Mouse (Mus musculus): ENCODE measurements around the gene Gm340. TPM values are rescaled to one million over a fixed set of nuclear protein-coding genes. Genes with fewer than 3 reads are reported as not detected.

Gm340 gene
- total RNA-seq (2022), result 1 to 10 TPM; 5.1 to 8.9 (median 6.0) TPM

DNA sequence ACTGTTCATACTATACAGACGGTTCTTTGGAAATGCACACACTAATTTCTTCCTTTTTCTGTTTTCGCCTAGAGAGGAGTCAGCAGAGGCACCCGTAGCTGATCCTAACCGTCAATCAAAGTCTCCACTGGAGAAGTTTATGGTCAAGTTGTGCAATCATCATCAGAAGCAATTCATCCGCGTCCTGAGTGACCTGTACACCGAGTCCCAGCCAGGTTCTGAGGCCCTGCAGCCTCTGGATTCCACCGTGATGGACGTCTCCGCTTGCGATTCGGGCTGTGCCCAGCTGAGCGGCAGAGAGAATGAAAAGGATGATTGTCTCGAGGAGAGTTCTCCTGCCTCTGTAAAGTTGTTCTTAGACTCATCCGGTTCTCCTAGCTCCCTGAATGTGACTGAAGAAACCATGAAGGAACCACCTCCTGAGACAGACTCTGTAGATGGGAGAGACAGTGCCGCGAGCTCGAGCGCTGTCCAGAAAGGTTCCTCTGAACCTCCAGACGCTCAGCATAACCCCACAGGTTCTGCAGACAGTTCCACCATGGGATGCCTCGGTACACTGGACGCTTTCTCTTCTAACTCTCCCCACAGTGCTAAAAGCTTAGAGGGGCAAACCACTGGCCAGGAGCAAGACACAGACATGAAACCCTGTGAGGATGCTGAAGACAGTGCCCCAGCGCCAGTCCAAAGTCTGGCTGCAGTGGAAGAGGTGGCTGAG lies at the start of gene Gm340:
Gene Gm340, plus strand, starts transcription at position 665 of the 715 bp plus-strand sequence.
- DNase-seq (ENCODE audit: low spot score in 2 of 2), result no peak

DNA sequence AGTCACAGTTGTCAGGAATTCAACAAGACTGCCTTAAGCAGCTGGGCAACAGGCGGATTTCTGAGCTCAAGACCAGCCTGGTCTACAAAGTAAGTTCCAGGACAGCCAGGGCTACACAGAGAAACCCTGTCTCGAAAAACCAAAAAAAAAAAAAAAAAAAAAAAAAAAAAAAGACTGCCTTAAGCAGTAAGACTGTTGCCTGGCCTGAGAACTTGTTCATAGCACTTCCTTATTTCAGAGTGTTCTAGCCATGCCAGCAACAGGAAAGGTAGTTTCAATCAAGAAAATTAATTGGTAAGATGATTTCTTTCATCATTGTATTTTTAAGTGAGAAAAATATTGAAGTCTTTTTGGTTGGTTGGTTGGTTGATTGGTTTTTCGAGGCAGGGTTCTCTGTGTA lies 48.1 kb upstream of the Gm340 start:
- DNase-seq (ENCODE audit: low spot score in 2 of 2), result no peak

DNA sequence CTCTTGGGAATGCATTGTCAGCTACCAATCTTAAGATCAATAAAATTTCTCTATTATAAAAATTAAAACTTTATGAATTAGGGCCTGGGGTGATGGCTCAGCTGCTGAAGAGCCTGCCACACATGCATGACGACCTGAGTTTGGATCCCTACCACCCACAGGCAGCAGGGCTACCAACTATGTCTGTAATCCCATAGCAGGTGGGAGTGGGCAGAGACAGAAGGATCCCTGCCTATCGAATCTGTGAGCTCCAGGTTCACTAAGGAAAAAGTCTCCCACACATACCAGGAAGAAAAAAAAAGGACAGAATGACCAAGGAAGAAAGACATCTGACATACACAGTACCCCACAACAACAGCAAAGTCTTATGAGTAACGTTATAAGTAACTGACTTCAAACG lies 25.2 kb upstream of the Gm340 start:
- no peak for DNase-seq (ENCODE audit: low spot score in 2 of 2)

DNA sequence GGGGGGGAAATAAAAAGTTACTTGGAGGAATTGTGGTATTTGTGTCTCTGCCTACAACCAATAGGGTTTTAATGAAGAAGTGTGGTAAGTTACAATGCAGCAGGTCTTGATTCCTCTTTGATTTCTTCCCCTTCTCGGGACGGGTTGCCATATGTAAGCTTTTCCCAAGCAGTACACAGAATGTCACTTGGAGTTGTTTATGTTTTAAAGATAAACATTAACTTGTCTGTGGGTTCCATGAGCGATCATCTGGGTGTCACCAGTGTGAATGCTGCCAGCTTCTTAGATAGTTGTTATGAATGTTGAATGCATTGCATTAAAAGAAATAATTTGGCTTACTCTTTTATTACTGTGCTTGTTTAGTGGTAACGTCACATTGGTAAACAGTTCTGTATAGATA lies 24.7 kb upstream of the Gm340 start:
- no peak for DNase-seq (ENCODE audit: low spot score in 2 of 2)

DNA sequence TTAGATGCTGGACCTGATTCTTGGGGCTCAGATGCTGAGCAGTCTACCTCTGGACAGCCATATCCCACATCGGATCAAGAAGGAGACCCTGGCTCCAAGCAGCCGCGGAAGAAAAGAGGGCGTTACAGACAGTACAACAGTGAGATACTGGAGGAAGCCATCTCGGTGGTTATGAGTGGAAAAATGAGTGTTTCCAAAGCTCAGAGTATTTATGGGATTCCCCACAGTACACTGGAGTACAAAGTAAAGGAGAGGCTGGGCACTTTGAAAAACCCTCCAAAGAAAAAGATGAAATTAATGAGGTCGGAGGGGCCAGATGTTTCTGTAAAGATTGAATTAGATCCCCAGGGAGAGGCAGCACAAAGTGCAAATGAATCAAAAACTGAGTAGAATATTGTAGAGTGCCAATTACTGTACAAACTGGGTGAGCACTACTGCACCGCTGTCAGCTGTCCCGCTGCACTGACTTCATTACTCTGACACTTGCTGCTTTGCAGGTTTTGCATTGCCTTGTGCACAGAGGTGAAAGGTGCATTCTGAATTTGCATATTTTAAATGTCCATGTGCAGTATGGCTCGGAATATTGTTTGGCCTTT lies 23.2 kb upstream of the Gm340 start:
- no peak for DNase-seq (ENCODE audit: low spot score in 2 of 2)

DNA sequence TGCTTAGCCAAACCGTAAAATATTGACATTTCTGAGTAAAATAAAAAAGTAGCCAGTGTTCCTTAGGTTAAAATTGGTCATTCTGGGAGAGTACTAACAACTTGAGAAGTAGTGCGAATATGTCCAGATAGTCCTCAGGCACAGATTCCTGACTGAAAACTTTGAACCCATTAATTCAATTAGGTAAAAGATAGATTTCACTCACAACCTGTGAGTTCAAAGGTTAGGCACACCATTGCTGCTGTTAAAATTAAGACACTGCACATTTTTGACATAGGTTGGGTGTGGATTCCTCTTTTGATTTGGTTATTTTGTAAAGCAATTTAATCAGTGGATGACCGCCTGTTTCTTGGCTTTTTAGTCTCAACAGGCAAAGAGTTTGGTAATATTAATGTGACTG lies 21.3 kb upstream of the Gm340 start:
- no peak for DNase-seq (ENCODE audit: low spot score in 2 of 2)

DNA sequence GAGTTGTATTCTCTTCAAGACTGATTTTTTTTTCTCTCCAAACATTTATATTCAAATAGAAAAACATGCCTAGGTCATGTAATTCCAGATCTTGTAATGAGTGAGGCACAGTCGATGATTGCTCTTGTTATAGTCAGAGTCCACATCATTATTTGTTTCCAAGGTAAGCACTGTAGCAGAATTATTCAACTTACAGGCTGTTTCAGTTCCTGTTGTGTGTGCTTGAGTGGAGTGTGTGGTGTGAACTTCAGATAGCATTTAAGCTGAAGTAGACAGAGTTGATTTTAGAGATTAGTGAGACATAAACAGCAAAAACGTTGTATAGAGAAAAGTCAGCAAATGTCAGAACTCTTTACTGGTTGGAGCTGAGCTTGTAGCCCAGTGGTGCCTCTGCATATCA lies 13.4 kb upstream of the Gm340 start:
- DNase-seq (ENCODE audit: low spot score in 2 of 2), result no peak

DNA sequence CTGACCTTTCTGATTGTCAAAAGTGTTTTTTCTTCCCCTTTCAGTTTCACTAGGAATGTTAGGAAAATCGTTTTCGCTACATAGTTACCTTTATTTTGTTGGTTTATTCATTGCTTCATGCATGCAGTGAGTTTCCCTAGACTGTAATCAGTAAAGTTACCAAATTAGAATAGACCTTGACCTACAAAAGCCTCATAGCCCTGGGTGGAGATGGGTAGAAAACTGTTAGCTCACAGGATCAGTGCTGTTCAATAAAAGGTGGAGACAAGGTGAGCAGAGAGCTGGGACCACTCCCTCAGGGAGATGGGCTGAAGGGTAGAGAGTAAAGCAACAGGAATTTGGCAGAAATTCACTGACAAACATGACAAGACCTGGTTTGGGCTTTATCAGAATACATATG lies 8.5 kb upstream of the Gm340 start:
- DNase-seq (ENCODE audit: low spot score in 2 of 2), result no peak

DNA sequence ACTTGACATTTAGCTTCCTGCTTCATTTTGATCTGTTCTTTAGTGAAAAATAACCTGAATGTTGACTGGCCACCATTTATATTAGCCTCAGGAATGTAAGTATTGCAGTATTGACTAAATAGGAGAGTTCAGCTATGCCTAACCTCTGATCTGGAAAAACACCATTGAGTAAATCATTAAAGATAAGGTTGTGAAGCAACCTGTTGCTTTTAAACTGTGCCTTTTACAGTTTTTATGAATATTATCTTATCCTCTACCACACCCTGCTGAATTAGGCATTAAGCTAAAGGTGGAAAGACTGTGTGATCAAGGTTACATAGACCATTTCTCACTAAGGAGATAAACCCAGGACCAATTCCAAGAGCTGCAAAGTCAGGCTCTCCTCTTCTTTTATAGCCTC lies 4.6 kb upstream of the Gm340 start:
- DNase-seq (ENCODE audit: low spot score in 2 of 2), result no peak

DNA sequence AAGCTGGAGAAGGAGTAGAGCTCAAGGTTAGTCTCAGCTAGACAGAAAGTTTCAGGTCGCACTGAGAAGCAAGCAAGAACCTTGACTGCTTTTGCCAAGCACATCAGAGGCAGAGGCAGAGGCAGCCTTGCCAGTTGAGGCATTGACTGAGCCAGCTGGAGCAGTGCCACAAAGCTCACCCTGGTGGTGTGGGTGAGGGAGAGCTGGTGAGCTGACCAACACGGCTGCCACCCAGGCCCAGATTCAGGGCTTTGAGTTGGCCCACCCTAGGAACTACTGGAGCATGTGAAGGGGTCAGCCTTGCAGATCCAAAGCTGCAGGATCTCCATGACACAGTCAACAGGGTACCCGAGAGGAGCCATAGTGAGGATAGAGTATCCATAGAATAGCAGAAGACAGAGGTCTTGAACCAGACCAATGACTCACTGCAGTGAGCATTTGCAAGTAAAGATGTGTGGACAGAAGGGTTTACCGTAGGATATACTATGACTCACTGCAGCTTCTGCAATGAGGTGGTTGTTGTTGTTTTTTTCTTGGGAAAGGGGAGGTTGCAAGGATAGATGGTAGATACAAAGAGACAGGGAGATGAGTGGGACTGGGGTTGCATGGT lies 2.8 kb upstream of the Gm340 start:
- no peak for DNase-seq (ENCODE audit: low spot score in 2 of 2)

DNA sequence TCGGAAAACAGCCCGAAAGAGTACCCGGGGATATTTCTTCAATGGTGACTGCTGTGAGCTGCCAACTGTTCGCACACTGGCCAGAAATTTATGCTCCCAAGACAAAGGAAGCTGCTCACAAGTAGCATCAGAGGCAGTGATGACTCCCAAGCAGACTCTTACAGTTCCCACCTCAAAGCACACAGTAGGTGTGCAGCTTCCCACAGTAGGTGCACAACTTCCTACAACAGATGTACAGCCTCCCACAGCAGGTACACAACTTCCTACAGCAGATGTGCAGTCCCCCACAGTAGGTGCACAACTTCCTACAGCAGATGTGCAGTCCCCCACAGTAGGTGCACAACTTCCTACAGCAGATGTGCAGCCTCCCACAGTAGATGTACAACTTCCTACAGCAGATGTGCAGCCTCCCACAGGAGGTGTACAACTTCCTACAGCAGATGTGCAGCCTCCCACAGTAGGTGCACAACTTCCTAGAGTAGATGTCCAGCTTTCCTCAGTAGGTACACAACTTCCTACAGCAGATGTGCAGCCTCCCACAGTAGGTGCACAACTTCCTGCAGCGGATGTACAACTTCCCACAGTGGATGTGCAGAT lies 846 bp downstream of the Gm340 start:
- DNase-seq (ENCODE audit: low spot score in 2 of 2), result no peak

DNA sequence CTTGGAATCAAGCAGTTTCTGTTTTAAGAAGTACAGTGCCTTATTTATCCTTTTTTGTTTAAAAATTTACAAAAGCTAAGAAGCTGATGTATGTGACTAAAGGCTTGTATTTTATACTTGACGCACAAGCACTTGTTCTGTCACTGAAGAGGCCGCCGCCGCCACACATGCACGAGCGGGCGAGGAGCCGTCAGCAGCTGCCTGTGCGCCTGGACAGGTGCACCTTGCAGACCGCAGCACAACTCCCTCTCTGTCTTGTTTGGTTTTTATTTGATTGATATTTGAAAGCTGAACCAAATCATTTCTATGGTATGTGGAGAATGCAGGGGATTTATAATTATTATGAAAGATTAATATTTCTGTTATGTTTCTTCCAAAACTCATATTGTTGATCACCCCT lies 4.6 kb downstream of the Gm340 start:
- no peak for DNase-seq (ENCODE audit: low spot score in 2 of 2)

DNA sequence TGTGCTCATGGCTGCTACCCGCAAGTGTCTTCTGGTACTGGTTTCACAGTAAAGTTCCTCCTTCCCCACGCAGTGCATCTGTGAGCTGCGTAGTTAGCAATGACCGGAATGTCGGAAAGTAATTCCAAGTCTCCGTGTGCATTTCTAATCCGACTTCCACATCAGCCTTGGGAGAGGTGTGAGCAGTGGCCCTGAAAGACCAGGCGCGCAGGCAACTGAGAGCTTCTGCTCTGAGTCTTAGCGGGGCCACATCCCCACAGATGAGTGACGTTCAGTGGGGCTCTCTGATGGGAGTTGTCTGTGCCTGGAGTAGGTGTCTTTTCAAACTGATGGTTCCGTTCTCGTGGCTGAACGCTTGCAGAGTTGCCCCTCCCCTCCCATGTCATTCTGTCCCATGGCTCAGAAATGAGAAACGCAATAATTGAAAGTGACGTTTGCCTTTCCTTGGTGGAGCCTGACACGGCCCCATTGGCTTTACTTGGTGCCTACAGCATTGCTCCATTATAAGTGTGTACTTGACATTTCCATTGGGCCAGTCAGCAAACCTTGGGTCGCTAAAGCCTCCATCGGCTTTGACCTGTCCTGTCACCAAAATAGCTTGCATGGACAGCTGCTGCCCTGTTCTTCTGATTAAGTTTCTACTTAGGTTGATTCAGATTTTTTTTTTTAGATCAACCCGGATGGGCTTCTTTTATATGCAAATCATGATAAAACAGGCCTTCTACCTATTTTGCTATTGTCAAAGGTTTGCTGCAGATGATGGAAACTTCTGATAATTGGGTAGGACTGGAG lies 5.5 kb downstream of the Gm340 start:
- DNase-seq (ENCODE audit: low spot score in 2 of 2), result no peak

DNA sequence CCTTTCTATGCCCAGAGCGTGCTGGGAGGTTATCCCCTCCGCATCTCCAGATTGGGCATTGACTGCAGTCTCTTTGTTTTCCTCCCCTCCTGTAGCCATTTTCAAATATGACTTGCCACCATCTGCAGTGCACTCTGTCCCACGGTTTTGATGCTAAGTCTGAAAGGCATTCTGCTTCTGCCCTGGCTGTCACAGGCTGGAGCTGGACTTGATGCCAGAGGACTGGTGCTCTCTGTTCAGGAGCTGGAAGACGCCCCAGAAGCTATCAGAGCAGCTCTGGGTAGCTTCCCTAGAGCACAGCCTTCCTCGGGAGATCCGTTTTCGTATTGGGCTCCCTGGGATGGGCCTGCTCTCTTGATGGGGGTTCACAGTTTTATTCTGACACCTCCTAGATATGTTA lies 6.9 kb downstream of the Gm340 start:
- no peak for DNase-seq (ENCODE audit: low spot score in 2 of 2)

DNA sequence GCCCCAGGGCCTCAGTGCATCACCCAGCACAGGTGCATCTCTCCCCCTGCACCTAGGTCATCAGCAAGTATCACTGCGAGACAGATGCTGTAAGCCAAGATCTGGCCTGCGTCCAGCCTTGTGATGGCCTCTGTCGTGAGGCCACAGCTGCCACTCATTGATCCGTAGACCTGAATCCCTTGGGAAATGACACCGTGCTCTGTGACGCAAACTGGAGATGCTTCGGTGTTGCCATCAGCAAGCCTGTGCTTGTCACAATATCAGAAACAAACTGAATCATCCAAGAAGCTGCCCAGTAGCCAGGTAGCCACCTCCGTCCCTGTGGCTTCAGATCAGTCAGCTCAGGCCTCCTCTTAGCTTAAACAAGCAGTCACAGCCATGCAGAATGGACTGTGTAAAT lies 7.5 kb downstream of the Gm340 start:
- no peak for DNase-seq (ENCODE audit: low spot score in 2 of 2)

DNA sequence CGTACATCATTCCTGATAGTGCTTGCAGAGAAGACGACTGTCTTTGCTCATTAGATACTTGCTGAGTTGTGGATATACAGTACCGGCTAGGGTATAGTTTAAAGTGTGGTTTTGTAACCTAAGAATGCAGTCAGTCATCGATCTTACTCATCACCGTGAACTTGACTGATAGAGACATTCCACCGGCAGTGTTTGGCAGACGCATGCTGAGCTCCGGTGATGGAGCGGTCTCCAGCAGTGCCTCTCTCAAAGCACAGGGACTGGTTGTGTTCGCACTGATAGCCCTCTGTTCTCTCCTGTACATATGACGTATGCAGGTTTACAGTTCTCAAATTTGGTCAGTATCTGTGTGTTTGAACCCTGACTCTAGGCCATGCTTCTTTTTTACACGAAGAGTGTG lies 9.6 kb downstream of the Gm340 start:
- DNase-seq (ENCODE audit: low spot score in 2 of 2), result no peak

DNA sequence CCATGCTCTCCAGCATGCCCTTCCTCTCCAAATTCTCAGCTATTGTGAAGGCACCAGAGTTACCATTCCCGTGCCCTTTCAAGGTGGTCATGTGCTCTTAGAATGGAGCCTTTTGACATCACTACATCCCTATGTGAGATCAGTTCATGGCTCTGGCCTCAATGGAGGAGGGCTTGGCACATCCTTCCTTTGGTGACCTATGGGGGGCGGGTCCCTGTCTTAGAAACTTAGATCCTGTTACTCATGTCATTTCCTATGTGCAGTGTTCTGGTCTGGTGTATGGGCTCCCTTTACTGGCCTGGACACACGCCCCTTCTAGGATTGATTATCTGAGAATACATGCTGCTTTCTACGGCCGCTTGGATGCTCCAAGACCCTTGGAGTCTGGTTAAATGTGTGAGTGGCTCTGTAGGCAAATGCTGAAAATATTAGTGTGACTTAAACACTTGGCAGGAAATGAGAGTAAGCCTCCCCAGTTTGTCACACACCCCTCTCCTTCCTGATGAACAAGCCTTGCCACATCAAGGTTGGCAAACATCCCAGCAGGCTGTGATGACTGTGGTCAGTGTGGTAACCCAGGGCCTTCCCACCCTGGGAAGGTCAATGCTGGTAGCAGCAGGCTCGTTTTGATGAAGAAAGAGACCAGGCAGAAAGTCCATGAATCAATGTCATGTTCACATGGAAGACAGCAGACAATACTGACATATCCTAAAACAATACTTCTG lies 15.2 kb downstream of the Gm340 start:
- no peak for DNase-seq (ENCODE audit: low spot score in 2 of 2)

DNA sequence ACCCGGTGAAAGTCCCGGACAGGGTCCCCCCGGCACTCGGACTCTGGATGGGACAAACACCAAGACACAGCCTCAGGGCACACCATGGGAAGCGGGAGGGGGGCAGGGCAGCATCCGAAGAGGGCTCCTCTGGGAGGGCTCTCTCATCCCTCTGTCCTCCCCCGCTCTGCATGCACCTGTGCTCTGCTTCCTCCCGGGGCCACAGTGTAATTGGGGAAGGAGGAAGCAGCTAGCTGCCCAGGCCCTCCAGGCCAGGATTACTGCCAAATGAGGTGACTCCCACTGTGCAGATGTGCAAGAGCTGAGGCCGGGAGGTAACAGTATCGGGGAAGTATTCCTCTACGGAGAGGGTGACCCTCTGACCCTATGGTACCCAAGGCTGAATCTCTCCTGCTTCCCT lies 18.5 kb downstream of the Gm340 start:
- DNase-seq (ENCODE audit: low spot score in 2 of 2), result no peak

DNA sequence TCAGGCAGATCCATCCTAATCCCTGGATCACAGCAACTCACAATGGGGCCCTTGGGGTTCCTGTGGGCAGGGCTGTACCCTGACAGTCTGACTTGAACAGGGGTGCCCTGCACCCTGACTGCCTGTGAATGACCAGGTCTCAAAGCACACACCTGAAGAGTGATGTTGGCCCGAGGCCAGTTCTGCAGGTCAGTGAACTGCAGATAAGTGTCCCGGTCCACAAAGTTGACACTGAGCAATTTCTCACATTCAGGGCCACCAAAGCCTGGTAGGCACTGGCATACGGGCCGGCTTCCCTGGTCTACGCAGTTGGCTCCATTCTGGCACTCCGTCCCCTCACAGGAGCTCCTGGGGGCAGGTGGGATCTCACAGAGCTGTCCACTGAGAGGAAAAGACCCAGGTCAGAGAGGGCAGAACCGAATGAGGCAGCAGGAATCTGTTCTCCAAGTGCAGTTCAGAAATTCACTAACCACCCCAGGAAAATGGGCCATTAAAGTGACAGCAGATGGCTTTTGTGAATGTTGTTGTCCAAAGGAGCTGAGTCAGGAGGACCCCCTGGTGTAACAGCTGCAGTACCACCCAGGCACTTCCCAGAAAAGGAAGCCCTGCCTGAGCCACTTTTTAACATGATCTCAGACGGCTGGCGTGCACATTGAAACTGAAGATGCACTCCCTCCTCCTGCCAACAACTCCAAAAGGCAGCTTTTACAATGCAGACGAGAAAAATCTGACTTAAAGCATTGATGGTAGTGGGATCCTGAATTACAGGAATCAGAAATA lies 24.2 kb downstream of the Gm340 start:
- peak in 1 of 2 experiments; percentile 33 for DNase-seq (ENCODE audit: low spot score in 2 of 2)

DNA sequence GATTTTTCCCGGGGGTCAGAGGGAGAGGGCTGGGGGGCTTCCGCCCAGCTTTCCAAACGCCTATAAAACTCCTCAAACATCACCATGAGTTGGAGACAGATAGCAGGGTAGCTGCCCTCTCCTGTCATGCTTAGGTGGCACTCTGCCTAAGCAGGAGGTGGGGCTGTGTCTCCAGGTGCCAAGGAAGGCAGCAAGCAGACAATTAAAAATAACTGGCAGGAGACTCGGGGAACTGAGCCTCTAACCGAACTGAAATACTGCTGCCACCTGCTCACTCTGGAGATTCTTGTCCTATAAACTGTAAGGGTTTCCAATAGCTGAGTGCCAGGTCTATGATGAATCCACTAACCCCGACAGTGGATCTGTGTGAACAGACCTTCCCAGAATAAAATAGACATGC lies 29.5 kb downstream of the Gm340 start:
- DNase-seq (ENCODE audit: low spot score in 2 of 2), result no peak

All from gastrocnemius, adult 8-10 months (tissue).